Mouse (Mus musculus) MEL (cell line): Measurements from ENCODE around the gene Top2a. TPM values are rescaled to one million over a fixed set of nuclear protein-coding genes. Genes with fewer than 3 reads are reported as not detected.

ENCODE experiments used
- DNase-seq: peaks from one replicate; pipeline ENCODE4 v3.0.0; 2011; ENCODE audit warnings: low read depth, low spot score
- H3K27ac ChIP-seq: 2 replicates; pipeline ENCODE4 v1.5.1; 2012; ENCODE audit warnings: low read depth, mild to moderate bottlenecking, control low read depth, low read length, moderate library complexity; ENCODE audit not compliant: control insufficient read depth
- H3K27me3 ChIP-seq, 2 experiments: fragments of 150-350 bp in 1 of 2; sonication (generic) in 1 of 2; 2 replicates each; pipeline ENCODE4 v1.6.1; 2012; ENCODE audit warnings: low read length in 2 of 2, mild to moderate bottlenecking in 2 of 2, improper control_type of control experiment in 1 of 2, moderate library complexity in 1 of 2; ENCODE audit not compliant: insufficient read depth in 2 of 2, control insufficient read depth in 1 of 2
- H3K36me3 ChIP-seq, 2 experiments: 2 replicates each; pipeline ENCODE4 v1.6.1; 2012 to 2014; ENCODE audit warnings: low read length in 2 of 2, improper control_type of control experiment in 1 of 2, inconsistent platforms in 1 of 2, mild to moderate bottlenecking in 1 of 2; ENCODE audit not compliant: insufficient read depth in 2 of 2, control insufficient read depth in 1 of 2
- H3K4me1 ChIP-seq, 2 experiments: fragments of 150-350 bp in 1 of 2; sonication (generic) in 1 of 2; 2 replicates each; pipeline ENCODE4 v1.6.1; 2012; ENCODE audit warnings: low read length in 2 of 2, improper control_type of control experiment in 1 of 2, mild to moderate bottlenecking in 1 of 2; ENCODE audit not compliant: insufficient read depth in 2 of 2, control insufficient read depth in 1 of 2
- H3K4me3 ChIP-seq, 2 experiments: fragments of 150-350 bp in 1 of 2; sonication (generic) in 1 of 2; 2 replicates each; pipeline ENCODE4 v1.5.1; 2012; ENCODE audit warnings: low read depth in 2 of 2, low read length in 2 of 2, mild to moderate bottlenecking in 2 of 2, moderate library complexity in 2 of 2, control low read depth in 1 of 2, improper control_type of control experiment in 1 of 2; ENCODE audit not compliant: control insufficient read depth in 1 of 2, insufficient read depth in 1 of 2
- H3K79me2 ChIP-seq: 2 replicates; pipeline ENCODE4 v1.6.1; 2012; ENCODE audit warnings: mild to moderate bottlenecking, low read length, moderate library complexity; ENCODE audit not compliant: control insufficient read depth, poor library complexity, insufficient read depth
- H3K9ac ChIP-seq: 2 replicates; pipeline ENCODE4 v1.6.1; 2012; ENCODE audit warnings: low read depth, mild to moderate bottlenecking, control low read depth, low read length, moderate library complexity; ENCODE audit not compliant: control insufficient read depth, poor library complexity, severe bottlenecking
- H3K9me3 ChIP-seq: fragments of 150-350 bp; sonication (generic); replicated peaks from 2 replicates; pipeline ENCODE4 v1.6.1; 2012; ENCODE audit warnings: mild to moderate bottlenecking, low read length, improper control_type of control experiment, moderate library complexity; ENCODE audit not compliant: insufficient read depth
- CTCF ChIP-seq, 3 experiments: IDR thresholded peaks in 2 of 3; conservative IDR thresholded peaks in 1 of 3; 2 replicates each; pipeline ENCODE4 v1.5.1; 2011 to 2012; ENCODE audit warnings: low read length in 3 of 3, low read depth in 2 of 3, mild to moderate bottlenecking in 2 of 3, improper control_type of control experiment in 1 of 3, inconsistent platforms in 1 of 3, mixed read lengths in 1 of 3, moderate library complexity in 1 of 3; ENCODE audit not compliant: control insufficient read depth in 1 of 3, insufficient read depth in 1 of 3, poor library complexity in 1 of 3, severe bottlenecking in 1 of 3
- E2F4 ChIP-seq: IDR thresholded peaks from 2 replicates; pipeline ENCODE4 v1.6.1; 2011; ENCODE audit warnings: low read depth, low read length, improper control_type of control experiment, borderline replicate concordance
- ELF1 ChIP-seq: IDR thresholded peaks from 2 replicates; pipeline ENCODE4 v1.6.1; 2014; ENCODE audit warnings: low read depth, mild to moderate bottlenecking, inconsistent platforms, low read length, improper control_type of control experiment, moderate library complexity
- GABPA ChIP-seq: IDR thresholded peaks from 2 replicates; pipeline ENCODE4 v1.6.1; 2012; ENCODE audit warnings: low read depth, mild to moderate bottlenecking, inconsistent platforms, low read length, improper control_type of control experiment, moderate library complexity
- HCFC1 ChIP-seq: IDR thresholded peaks from 2 replicates; pipeline ENCODE4 v1.6.1; 2012; ENCODE audit warnings: low read depth, mild to moderate bottlenecking, inconsistent platforms, low read length, improper control_type of control experiment, moderate library complexity
- JUND ChIP-seq: IDR thresholded peaks from 2 replicates; pipeline ENCODE4 v1.6.1; 2011; ENCODE audit warnings: low read depth, mild to moderate bottlenecking, improper control_type of control experiment, low read length
- KAT2A ChIP-seq: conservative IDR thresholded peaks from 2 replicates; pipeline ENCODE4 v1.6.1; 2012; ENCODE audit warnings: low read depth, low read length, improper control_type of control experiment, inconsistent platforms
- MAFK ChIP-seq: IDR thresholded peaks from 2 replicates; pipeline ENCODE4 v1.6.1; 2011; ENCODE audit warnings: low read depth, mild to moderate bottlenecking, low read length, improper control_type of control experiment, borderline replicate concordance
- MXI1 ChIP-seq: IDR thresholded peaks from 2 replicates; pipeline ENCODE4 v1.6.1; 2011; ENCODE audit warnings: mild to moderate bottlenecking, low read depth, low read length, improper control_type of control experiment
- NELFE ChIP-seq: IDR thresholded peaks from 2 replicates; pipeline ENCODE4 v1.6.1; 2011; ENCODE audit warnings: low read depth, low read length, improper control_type of control experiment
- POLR2A ChIP-seq, 2 experiments: IDR thresholded peaks; 2 replicates each; pipeline ENCODE4 v1.6.1; 2011 to 2012; ENCODE audit warnings: low read length in 2 of 2, mild to moderate bottlenecking in 2 of 2, control low read depth in 1 of 2, improper control_type of control experiment in 1 of 2, low read depth in 1 of 2, moderate library complexity in 1 of 2; ENCODE audit not compliant: control insufficient read depth in 1 of 2, insufficient read depth in 1 of 2, poor library complexity in 1 of 2
- POLR2AphosphoS2 ChIP-seq: IDR thresholded peaks from 2 replicates; pipeline ENCODE4 v1.6.1; 2011; ENCODE audit warnings: low read length, improper control_type of control experiment
- RCOR1 ChIP-seq: IDR thresholded peaks from 2 replicates; pipeline ENCODE4 v1.6.1; 2012; ENCODE audit warnings: low read depth, mild to moderate bottlenecking, inconsistent platforms, low read length, improper control_type of control experiment
- UBTF ChIP-seq: IDR thresholded peaks from 2 replicates; pipeline ENCODE4 v1.6.1; 2012; ENCODE audit warnings: low read depth, mild to moderate bottlenecking, inconsistent platforms, low read length, improper control_type of control experiment, moderate library complexity, borderline replicate concordance; ENCODE audit not compliant: insufficient read depth
- USF1 ChIP-seq: IDR thresholded peaks from 2 replicates; pipeline ENCODE4 v1.6.1; 2014; ENCODE audit warnings: low read depth, mild to moderate bottlenecking, inconsistent platforms, low read length, improper control_type of control experiment, moderate library complexity
- polyA plus RNA-seq, 2 experiments: library from polyadenylated mRNA; stranded (reverse) in 1 of 2; unstranded in 1 of 2; fragments of >175 nt in 1 of 2; fragments of >200 nt in 1 of 2; gene quantifications; 2 replicates each; pipeline versions ENCODE4 v1.2.1 to v1.2.4; 2012; ENCODE audit warnings: low replicate concordance in 2 of 2, low read depth in 1 of 2; ENCODE audit not compliant: insufficient read length in 2 of 2, insufficient read depth in 1 of 2, missing spikeins in 1 of 2
- total RNA-seq: library from RNA; depleted of rRNA; stranded (reverse); fragments of 300-350 nt; gene quantifications from 2 replicates; pipeline ENCODE4 v1.2.3, GENCODE M21; 2012

Gene Top2a
- total and polyA plus RNA-seq, 3 experiments: 395 to 643 (median 443) TPM

DNA sequence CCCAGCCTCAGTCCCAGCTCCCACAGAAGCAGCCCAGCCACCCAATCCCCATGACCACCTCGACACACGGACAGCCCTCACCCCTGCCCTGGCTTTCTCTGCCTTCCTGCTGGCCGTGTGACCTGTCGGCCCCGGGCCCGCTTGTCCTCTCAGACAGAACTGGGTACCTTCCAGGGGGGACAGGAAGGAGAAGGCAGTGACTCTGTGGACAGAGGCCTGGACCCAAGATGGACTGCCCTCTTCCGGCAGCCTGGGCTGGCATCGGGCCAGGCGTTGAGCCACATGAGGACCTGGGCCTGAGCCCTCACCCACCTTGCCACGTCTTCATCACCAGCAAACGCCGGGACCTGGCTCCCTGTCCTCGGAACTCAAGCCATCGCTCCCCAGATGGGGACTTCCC is 50.4 kb downstream of the Top2a start:
- TF ChIP-seq USF1 (no peak), JUND (no peak), CTCF (IDR thresholded peaks at IDR 0.05 in 2 of 3, conservative IDR thresholded peaks at IDR 0.05 in 1 of 3; ENCODE audit: control insufficient read depth in 1 of 3, insufficient read depth in 1 of 3, low read depth in 2 of 3, low read length in 3 of 3, poor library complexity in 1 of 3, severe bottlenecking in 1 of 3) (no peak), E2F4 (no peak), RCOR1 (no peak), POLR2AphosphoS2 (no peak), MXI1 (no peak), MAFK (no peak), POLR2A (IDR thresholded peaks at IDR 0.05; ENCODE audit: control insufficient read depth in 1 of 2, insufficient read depth in 1 of 2, low read depth in 1 of 2, low read length in 2 of 2, poor library complexity in 1 of 2) (no peak), ELF1 (no peak), NELFE (no peak), HCFC1 (no peak), KAT2A (no peak), UBTF (no peak)
- DNase-seq: no peak
- Histone ChIP-seq H3K9me3 (no peaks in the 10 kb centered on the region), H3K9ac (no peak overlapping the region), H3K27me3 (no peaks in the 10 kb centered on the region), H3K36me3 (0 out of 4 replicates have a peak, but pooled peaks cover 0 to 3% of the 10 kb centered on the region in 2 experiments), H3K4me3 (no peak overlapping the region), H3K27ac (no peak overlapping the region), H3K4me1 (peaks cover 0 to 6% of the 10 kb centered on the region in 2 experiments; a peak in 3 of 4 replicates), H3K79me2 (no peaks in the 10 kb centered on the region)

GRCm38 (mm10) chr11:98972801-98973360 is 51.1 kb downstream of the Top2a start:
- no peaks in the 10 kb centered on the region for H3K79me2 ChIP-seq
- H3K9me3 ChIP-seq: no peaks in the 10 kb centered on the region
- H3K36me3 ChIP-seq: 0 out of 4 replicates have a peak, but pooled peaks cover 0 to under 1% of the 10 kb centered on the region in 2 experiments
- no peak overlapping the region for H3K9ac ChIP-seq
- H3K4me3 ChIP-seq: no peak overlapping the region
- no peak overlapping the region for H3K27ac ChIP-seq
- peaks cover 0 to 5% of the 10 kb centered on the region in 2 experiments; a peak in 3 of 4 replicates for H3K4me1 ChIP-seq
- no peak for DNase-seq
- TF ChIP-seq GABPA (no peak), JUND (no peak), MXI1 (no peak), HCFC1 (no peak), E2F4 (no peak)
- no peaks in the 10 kb centered on the region for H3K27me3 ChIP-seq
